Mouse (Mus musculus) brain, adult 10 weeks (tissue): ENCODE results near the gene Sipa1l1. TPM values are rescaled to one million over a fixed set of nuclear protein-coding genes. Genes with fewer than 3 reads are reported as not detected.

ENCODE experiments used
- polyA plus RNA-seq: library from polyadenylated mRNA; stranded (reverse); fragments of 350-450 nt; fragmentation: Illumina TruSeq; extraction: RNeasy Lipid Tissue Mini Kit (QIAGEN cat#74804); gene quantifications from one replicate; pipeline ENCODE4 v1.2.3, GENCODE M21; 2015; ENCODE audit warnings: low read depth, low replicate concordance

Gene Sipa1l1
- 127 TPM for polyA plus RNA-seq

DNA sequence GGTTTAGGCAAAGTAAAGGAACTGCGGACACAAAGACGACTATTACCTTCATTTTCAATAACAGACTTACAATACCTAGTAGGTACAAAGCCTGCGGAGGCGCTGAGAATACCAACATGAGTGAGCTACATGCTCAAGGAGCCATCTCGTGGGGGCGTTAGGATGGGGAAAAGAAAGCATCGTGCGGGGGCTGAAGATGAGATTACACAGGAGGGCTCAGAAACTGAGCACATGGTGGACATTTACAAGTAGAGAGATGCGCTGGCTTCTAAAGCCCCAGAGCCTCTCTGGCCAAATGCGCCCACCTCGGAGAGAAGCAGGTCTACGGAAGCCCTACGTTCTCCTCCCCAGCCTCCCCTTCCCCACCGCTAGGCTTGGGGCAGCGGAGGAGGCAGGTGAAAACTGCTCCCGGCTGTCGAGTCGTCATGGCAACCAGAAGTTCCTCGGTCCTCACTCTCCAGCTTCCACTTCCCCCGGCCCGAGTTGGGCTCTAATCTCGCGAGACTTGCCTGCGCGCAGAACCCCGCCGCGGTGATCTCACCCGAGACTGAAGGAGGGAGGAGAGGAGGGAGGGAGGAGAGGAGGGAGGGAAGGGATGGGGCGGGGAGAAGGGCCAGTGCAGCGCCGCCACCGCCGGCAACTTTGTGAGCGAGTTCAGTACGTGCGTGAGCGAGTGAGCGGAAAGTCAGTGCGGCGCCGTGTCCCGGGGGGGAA lies at the start of gene Sipa1l1:
Gene Sipa1l1, plus strand, starts transcription at position 501 of the 714 bp plus-strand sequence.

